ENCODE assay signal across 8 mouse cellular contexts in the genomic region with DNA sequence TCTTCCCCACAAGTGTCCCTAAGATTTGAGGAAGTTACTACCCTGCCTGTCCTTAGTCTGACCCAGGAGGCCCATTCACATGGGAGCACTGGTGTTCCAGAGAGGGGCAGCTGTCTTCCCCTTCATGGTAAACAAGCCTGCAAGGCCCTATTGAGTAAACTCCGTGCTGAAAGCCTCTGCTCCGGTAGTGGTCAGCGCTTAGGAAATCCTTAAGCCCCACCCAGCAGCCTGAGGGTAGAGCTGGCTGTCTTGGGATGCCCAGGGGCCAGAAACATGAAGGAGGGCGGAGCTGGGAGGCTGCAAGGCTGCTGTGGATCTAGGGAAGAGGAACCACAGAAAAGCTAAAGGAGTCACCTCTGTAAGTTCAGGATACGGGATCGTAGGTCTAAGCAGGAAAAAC. TPM values are rescaled to one million over a fixed set of nuclear protein-coding genes. Genes with fewer than 3 reads are reported as not detected.
DNase-seq lines count a peak whose midpoint lies in the region; ATAC-seq lines count a peak whose summit lies in the region.

No protein-coding gene starts in this region.

- WGBS in limb, embryonic 15.5 days = 39% methylated on average over 6 of the region's 6 CpGs
- 34% methylated on average over 6 of the region's 6 CpGs for WGBS in limb, embryonic 10.5 days
- WGBS in macrophage (ENCODE audit: missing documents) = 8% methylated on average over 6 of the region's 6 CpGs
- 32% methylated on average over 6 of the region's 6 CpGs for WGBS in forebrain, embryonic 10.5 days

- 0 out of 2 replicates have a peak overlapping the region, but pooled peaks have one; percentile 14 for H3K4me2 ChIP-seq in limb, embryonic 15.5 days

- H3K27ac ChIP-seq in limb, embryonic 15.5 days = peak overlapping the region; percentile 68; the same call in 1 of the 2 replicates
- H3K27ac ChIP-seq in limb, embryonic 10.5 days = no peak overlapping the region; the same call in 1 of the 2 replicates
- H3K27ac ChIP-seq in macrophage = peak overlapping the region; percentile 88
- H3K27ac ChIP-seq in forebrain, embryonic 10.5 days = no peak overlapping the region

- peaks cover 73% of the 10 kb centered on the region for H3K79me2 ChIP-seq in macrophage (ENCODE audit: inconsistent target)

- DNase-seq in limb, embryonic 10.5 days (ENCODE audit: low spot score) = no peak
- peak; percentile 21 to 23 for DNase-seq in kidney, adult 8-10 months
- DNase-seq in layer of hippocampus, adult 8-10 months (ENCODE audit: low spot score in 2 of 2) = no peak
- DNase-seq in thymus, postnatal 25 days = no peak
- no peak for DNase-seq in forebrain, embryonic 10.5 days (ENCODE audit: extremely low spot score, low spot score)

- no peak overlapping the region for H3K4me3 ChIP-seq in limb, embryonic 15.5 days
- H3K4me3 ChIP-seq in limb, embryonic 10.5 days = no peak overlapping the region
- peak overlapping the region; percentile 90 for H3K4me3 ChIP-seq in macrophage (ENCODE audit: inconsistent target)
- no peak overlapping the region for H3K4me3 ChIP-seq in forebrain, embryonic 10.5 days

- ATAC-seq in limb, embryonic 15.5 days (ENCODE audit: insufficient number of reproducible peaks, low FRiP score, low TSS enrichment, low read depth) = no peak
- peak; percentile 25 for ATAC-seq in erythroid progenitor cell, adult 5-6 weeks (replicated peaks; ENCODE audit: low FRiP score, poor library complexity, severe bottlenecking)

- H3K36me3 ChIP-seq in limb, embryonic 15.5 days = no peaks in the 10 kb centered on the region
- H3K36me3 ChIP-seq in limb, embryonic 10.5 days = no peaks in the 10 kb centered on the region
- H3K36me3 ChIP-seq in macrophage (ENCODE audit: inconsistent target) = peaks cover 26% of the 10 kb centered on the region; the same call in 1 of the 2 replicates
- H3K36me3 ChIP-seq in forebrain, embryonic 10.5 days (replicated peaks) = no peaks in the 10 kb centered on the region

- peaks cover 73% of the 10 kb centered on the region for H3K4me1 ChIP-seq in limb, embryonic 15.5 days
- peaks cover 67% of the 10 kb centered on the region for H3K4me1 ChIP-seq in limb, embryonic 10.5 days
- H3K4me1 ChIP-seq in forebrain, embryonic 10.5 days = peaks cover 90% of the 10 kb centered on the region

- no peak overlapping the region for H3K9ac ChIP-seq in limb, embryonic 15.5 days

- peaks cover 15% of the 10 kb centered on the region for H3K27me3 ChIP-seq in limb, embryonic 15.5 days
- H3K27me3 ChIP-seq in limb, embryonic 10.5 days (ENCODE audit: low read depth, poor library complexity, severe bottlenecking) = peaks cover 27% of the 10 kb centered on the region
- H3K27me3 ChIP-seq in forebrain, embryonic 10.5 days (ENCODE audit: poor library complexity, severe bottlenecking) = peaks cover 35% of the 10 kb centered on the region

- H3K9me3 ChIP-seq in limb, embryonic 15.5 days = no peaks in the 10 kb centered on the region
- H3K9me3 ChIP-seq in limb, embryonic 10.5 days (replicated peaks) = no peaks in the 10 kb centered on the region
- H3K9me3 ChIP-seq in forebrain, embryonic 10.5 days = no peaks in the 10 kb centered on the region

RNA-seq across cellular contexts. Expression of a gene that starts 2.4 kb away (rescaled TPM):
- 3.4 and 6.7 TPM in 2 replicates for polyA plus RNA-seq in limb, embryonic 15.5 days (2015; fragmentation: Nextera tagmentation; extraction: Ambion mirVana)
- 1.1 and 2.0 TPM in 2 replicates for polyA plus RNA-seq in limb, embryonic 10.5 days (2016; fragmentation: Nextera tagmentation; extraction: Ambion mirVana)
- 84.7 and 114 TPM in 2 replicates for total RNA-seq in erythroid progenitor cell, adult 5-6 weeks (2015; ENCODE audit: low replicate concordance)
- total RNA-seq in erythroid progenitor cell, adult 5-6 weeks (2017; ENCODE audit: low replicate concordance) = 84.7 and 147 TPM in 2 replicates
- total RNA-seq in macrophage (2018; cell fraction: chromatin; rRNA removed) = 100 to 1,000 TPM in 6 of 26 experiments, 10 to 100 TPM in 20; 10.8 to 164 (median 60.8) TPM
- total RNA-seq in macrophage (2018; cell fraction: cytosol; rRNA removed) = 100 to 1,000 TPM in 24 of 26 experiments, 10 to 100 TPM in 2; 90.4 to 273 (median 157) TPM
- total RNA-seq in macrophage (2018; cell fraction: nucleus; rRNA removed) = 100 to 1,000 TPM in 24 of 26 experiments, 10 to 100 TPM in 2; 88.2 to 317 (median 168) TPM
- 165 to 459 TPM (median 279 TPM) in 3 replicates for polyA plus RNA-seq in macrophage (2018)
- 10 to 100 TPM; 17.5 to 84.6 (median 50.1) TPM for total RNA-seq in layer of hippocampus, adult 8-10 months (2022)
- 1.2 and 1.4 TPM in 2 replicates for polyA plus RNA-seq in forebrain, embryonic 10.5 days (2016; fragmentation: Nextera tagmentation; extraction: Ambion mirVana)

RNA-seq across cellular contexts. Expression of a gene that starts 50.5 kb away (rescaled TPM):
- 1.2 and 4.0 TPM in 2 replicates for polyA plus RNA-seq in limb, embryonic 15.5 days (2015; fragmentation: Nextera tagmentation; extraction: Ambion mirVana)
- polyA plus RNA-seq in limb, embryonic 10.5 days (2016; fragmentation: Nextera tagmentation; extraction: Ambion mirVana) = 0.53 and 0.65 TPM in 2 replicates
- not detected in 2 replicates for total RNA-seq in erythroid progenitor cell, adult 5-6 weeks (2015; ENCODE audit: low replicate concordance)
- total RNA-seq in erythroid progenitor cell, adult 5-6 weeks (2017; ENCODE audit: low replicate concordance) = not detected in 2 replicates
- 1 to 10 TPM in 6 of 26 experiments, under 1 TPM in 2, not detected in 18; 0.81 to 7.0 (median 1.4) TPM for total RNA-seq in macrophage (2018; cell fraction: chromatin; rRNA removed)
- under 1 TPM in 7 of 26 experiments, not detected in 19; 0.14 to 0.59 (median 0.29) TPM for total RNA-seq in macrophage (2018; cell fraction: cytosol; rRNA removed)
- total RNA-seq in macrophage (2018; cell fraction: nucleus; rRNA removed) = 10 to 100 TPM in 1 of 26 experiments, 1 to 10 TPM in 9, under 1 TPM in 1, not detected in 15; 0.88 to 10.1 (median 1.5) TPM
- polyA plus RNA-seq in macrophage (2018) = not detected in 3 replicates
- total RNA-seq in layer of hippocampus, adult 8-10 months (2022) = under 1 TPM in 2 of 4 experiments, not detected in 2; 0.45 to 0.55 TPM
- 0.93 and 1.9 TPM in 2 replicates for polyA plus RNA-seq in forebrain, embryonic 10.5 days (2016; fragmentation: Nextera tagmentation; extraction: Ambion mirVana)

Comparison
In these comparisons a context has a peak if more than half of its experiments do, and no peak if none do; other contexts are left out.
1. H3K27ac ChIP-seq: peak in limb, embryonic 15.5 days (single experiment) and macrophage (single experiment); none in limb, embryonic 10.5 days (single experiment) and forebrain, embryonic 10.5 days (single experiment).
2. DNase-seq: peak in kidney, adult 8-10 months (2 of 2); none in limb, embryonic 10.5 days (single experiment), layer of hippocampus, adult 8-10 months (0 of 2), thymus, postnatal 25 days (single experiment) and forebrain, embryonic 10.5 days (single experiment).
3. RNA of a gene that starts 2.4 kb away (polyA plus RNA-seq): 165 to 459 TPM in macrophage; 3.4 to 6.7 TPM in limb, embryonic 15.5 days, 1.2 to 1.4 TPM in forebrain, embryonic 10.5 days and 1.1 to 2.0 TPM in limb, embryonic 10.5 days; every median in the first group is over 10 times any median in the second.